Mouse (Mus musculus): Measurements from ENCODE around the gene Pdgfb. TPM values are rescaled to one million over a fixed set of nuclear protein-coding genes. Genes with fewer than 3 reads are reported as not detected.

Gene Pdgfb
- polyA plus RNA-seq, 1 experiment from 2014 or later, result 2.5 TPM

DNA sequence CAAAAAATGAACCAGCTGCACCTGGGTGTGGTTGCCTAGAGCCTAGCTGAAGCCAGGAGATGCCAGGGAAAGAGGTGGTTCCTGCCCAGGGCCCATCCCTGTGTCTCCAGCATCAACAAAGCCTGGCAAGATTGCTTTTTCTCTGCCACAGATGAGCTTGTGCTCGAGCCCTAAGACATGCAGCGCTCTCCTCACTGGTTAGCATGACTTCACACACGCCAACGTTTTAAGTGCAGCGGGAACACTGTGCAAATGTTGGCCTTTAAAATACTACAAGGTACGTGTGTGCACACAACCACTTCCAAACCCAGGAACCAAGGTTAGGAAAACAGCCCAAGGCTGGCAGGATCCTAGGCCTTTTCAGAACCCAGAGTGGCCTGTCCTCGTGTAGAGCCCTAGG lies 4.4 kb upstream of the Pdgfb start:
- ATAC-seq (replicated peaks; ENCODE audit: insufficient number of reproducible peaks, low FRiP score, low TSS enrichment, low read depth), result no peak
- peaks cover 2% of the 10 kb centered on the region; the same call in 1 of the 2 replicates for H3K4me1 ChIP-seq (ENCODE audit: control insufficient read depth, insufficient read depth, low read length)
- H3K27ac ChIP-seq (replicated peaks; ENCODE audit: low read depth, low read length), result no peak overlapping the region
- H3K9me3 ChIP-seq (replicated peaks; ENCODE audit: control insufficient read depth, low read length), result no peaks in the 10 kb centered on the region
- no peak for DNase-seq (ENCODE audit: low spot score)
- no peak overlapping the region for H3K9ac ChIP-seq (replicated peaks; ENCODE audit: low read length)
- no peaks in the 10 kb centered on the region for H3K36me3 ChIP-seq (replicated peaks; ENCODE audit: control insufficient read depth, insufficient read depth, low read depth, low read length)
- no peak overlapping the region for H3K4me3 ChIP-seq (ENCODE audit: low read depth, low read length)
- peaks cover 25% of the 10 kb centered on the region for H3K27me3 ChIP-seq (ENCODE audit: control insufficient read depth, insufficient read depth, low read length)
- WGBS, result 65% methylated on average over 7 of the region's 7 CpGs
- no peak overlapping the region for H3K4me2 ChIP-seq (ENCODE audit: low read depth, low read length)

DNA sequence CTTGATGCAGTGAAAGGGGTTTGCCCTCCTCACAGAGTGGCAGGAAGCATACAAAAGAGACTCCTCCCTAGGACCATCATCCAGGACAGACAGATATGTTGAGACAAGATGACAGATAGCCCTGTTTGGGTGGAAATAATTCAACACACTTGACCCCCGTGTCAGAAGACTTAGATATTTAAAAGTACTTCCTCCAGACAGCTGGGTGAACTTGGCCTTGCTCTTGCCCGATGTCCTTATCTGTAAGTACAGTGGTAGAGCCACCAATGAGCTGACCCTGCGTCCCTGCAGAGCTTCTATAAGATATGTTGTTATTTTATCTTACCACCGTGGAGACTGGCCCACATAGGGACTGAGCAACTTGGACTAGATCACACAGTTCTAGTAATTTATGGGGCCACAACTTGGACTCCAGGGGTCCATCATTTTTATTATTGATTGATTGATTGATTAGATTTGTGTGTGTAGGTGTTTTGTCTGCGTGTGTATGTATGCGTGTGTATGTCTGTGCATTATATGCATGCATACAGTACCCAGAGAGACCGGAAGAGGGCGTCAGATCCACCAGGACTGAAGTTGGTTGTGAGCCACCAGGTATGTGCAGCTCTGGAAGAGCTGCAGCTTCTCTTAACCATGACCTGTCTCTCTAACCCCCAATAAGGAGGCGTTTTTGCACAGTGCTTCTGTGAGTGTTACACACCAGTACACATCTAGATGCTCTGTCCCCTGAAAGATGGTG lies 2.0 kb upstream of the Pdgfb start:
- DNase-seq (ENCODE audit: low spot score) (no peak), ATAC-seq (replicated peaks; ENCODE audit: insufficient number of reproducible peaks, low FRiP score, low TSS enrichment, low read depth) (no peak)
- no peak overlapping the region for H3K9ac ChIP-seq (replicated peaks; ENCODE audit: low read length)
- no peak overlapping the region for H3K27ac ChIP-seq (replicated peaks; ENCODE audit: low read depth, low read length)
- no peaks in the 10 kb centered on the region for H3K36me3 ChIP-seq (replicated peaks; ENCODE audit: control insufficient read depth, insufficient read depth, low read depth, low read length)
- peaks cover 50% of the 10 kb centered on the region for H3K27me3 ChIP-seq (ENCODE audit: control insufficient read depth, insufficient read depth, low read length)
- H3K9me3 ChIP-seq (replicated peaks; ENCODE audit: control insufficient read depth, low read length), result no peaks in the 10 kb centered on the region
- H3K4me1 ChIP-seq (ENCODE audit: control insufficient read depth, insufficient read depth, low read length), result peaks cover 9% of the 10 kb centered on the region; the same call in 1 of the 2 replicates
- WGBS, result 88% methylated on average over 9 of the region's 9 CpGs
- H3K4me2 ChIP-seq (ENCODE audit: low read depth, low read length), result no peak overlapping the region
- no peak overlapping the region for H3K4me3 ChIP-seq (ENCODE audit: low read depth, low read length)

DNA sequence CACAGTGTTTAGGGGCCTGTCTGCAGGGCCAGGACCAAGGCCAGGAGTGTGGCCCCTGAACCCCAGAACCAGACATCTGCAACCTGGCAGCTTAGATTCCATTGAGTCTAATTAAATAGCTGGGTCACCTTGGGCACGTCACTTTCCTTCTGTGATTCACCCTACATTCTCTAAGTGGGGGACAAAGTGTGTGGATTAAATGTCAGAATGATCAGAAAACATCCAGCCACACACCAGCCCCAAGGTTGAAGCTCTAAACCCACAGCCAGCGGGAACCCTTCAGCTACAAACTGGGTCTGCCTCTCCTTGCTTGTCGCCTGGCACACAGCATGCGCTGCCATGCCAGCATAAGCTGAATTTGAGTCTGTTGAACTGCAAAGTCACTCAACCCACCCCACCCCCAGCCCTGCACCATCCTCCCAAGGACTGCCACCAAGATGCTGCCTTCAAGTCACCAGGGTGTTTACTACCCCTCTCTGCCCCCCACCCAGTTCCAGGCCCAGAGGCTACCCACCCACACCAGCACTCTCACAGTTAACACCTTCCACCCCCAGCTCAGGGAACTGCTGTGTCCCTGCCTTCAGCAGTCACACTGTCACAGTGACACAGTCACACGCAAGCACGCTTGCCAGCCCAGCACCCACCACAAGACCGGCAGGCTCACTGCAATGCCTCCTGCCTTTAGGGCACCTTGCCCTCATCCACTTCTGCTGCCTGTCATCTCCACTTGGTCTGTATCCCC lies 605 bp upstream of the Pdgfb start:
- Histone ChIP-seq H3K9ac (replicated peaks; ENCODE audit: low read length) (no peak overlapping the region), H3K4me2 (ENCODE audit: low read depth, low read length) (no peak overlapping the region), H3K4me1 (ENCODE audit: control insufficient read depth, insufficient read depth, low read length) (peaks cover 9% of the 10 kb centered on the region; the same call in 1 of the 2 replicates), H3K27me3 (ENCODE audit: control insufficient read depth, insufficient read depth, low read length) (peaks cover 61% of the 10 kb centered on the region), H3K9me3 (replicated peaks; ENCODE audit: control insufficient read depth, low read length) (no peaks in the 10 kb centered on the region), H3K36me3 (replicated peaks; ENCODE audit: control insufficient read depth, insufficient read depth, low read depth, low read length) (no peaks in the 10 kb centered on the region), H3K4me3 (ENCODE audit: low read depth, low read length) (no peak overlapping the region), H3K27ac (replicated peaks; ENCODE audit: low read depth, low read length) (no peak overlapping the region)
- ATAC-seq (replicated peaks; ENCODE audit: insufficient number of reproducible peaks, low FRiP score, low TSS enrichment, low read depth), result no peak
- no peak for DNase-seq (ENCODE audit: low spot score)
- 61% methylated on average over 7 of the region's 7 CpGs for WGBS

DNA sequence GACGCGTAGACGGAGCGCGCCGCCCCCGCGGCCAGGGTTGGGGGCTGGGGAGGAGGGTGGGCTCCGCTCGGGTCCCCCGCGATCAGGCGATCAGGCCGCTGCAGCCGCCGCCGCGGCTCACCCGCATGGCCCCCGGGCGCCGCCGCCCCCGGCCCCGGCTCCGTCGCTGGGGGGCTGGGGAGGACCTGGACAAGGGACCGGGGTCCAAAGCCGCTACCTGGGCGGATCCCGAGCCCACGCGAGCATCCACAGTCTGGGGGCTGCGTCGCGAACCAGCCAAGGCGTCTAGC lies 801 bp downstream of the Pdgfb start:
- H3K9me3 ChIP-seq (replicated peaks; ENCODE audit: control insufficient read depth, low read length), result no peaks in the 10 kb centered on the region
- peaks cover 62% of the 10 kb centered on the region for H3K27me3 ChIP-seq (ENCODE audit: control insufficient read depth, insufficient read depth, low read length)
- WGBS, result under 1% methylated on average over 25 of the region's 37 CpGs
- ATAC-seq (replicated peaks; ENCODE audit: insufficient number of reproducible peaks, low FRiP score, low TSS enrichment, low read depth), result no peak
- H3K4me3 ChIP-seq (ENCODE audit: low read depth, low read length), result peak overlapping the region; percentile 58
- peak overlapping the region; percentile 39 for H3K9ac ChIP-seq (replicated peaks; ENCODE audit: low read length)
- H3K4me1 ChIP-seq (ENCODE audit: control insufficient read depth, insufficient read depth, low read length), result peaks cover 9% of the 10 kb centered on the region; the same call in 1 of the 2 replicates
- H3K4me2 ChIP-seq (ENCODE audit: low read depth, low read length), result peak overlapping the region; percentile 84
- no peaks in the 10 kb centered on the region for H3K36me3 ChIP-seq (replicated peaks; ENCODE audit: control insufficient read depth, insufficient read depth, low read depth, low read length)
- no peak for DNase-seq (ENCODE audit: low spot score)
- no peak overlapping the region for H3K27ac ChIP-seq (replicated peaks; ENCODE audit: low read depth, low read length)

DNA sequence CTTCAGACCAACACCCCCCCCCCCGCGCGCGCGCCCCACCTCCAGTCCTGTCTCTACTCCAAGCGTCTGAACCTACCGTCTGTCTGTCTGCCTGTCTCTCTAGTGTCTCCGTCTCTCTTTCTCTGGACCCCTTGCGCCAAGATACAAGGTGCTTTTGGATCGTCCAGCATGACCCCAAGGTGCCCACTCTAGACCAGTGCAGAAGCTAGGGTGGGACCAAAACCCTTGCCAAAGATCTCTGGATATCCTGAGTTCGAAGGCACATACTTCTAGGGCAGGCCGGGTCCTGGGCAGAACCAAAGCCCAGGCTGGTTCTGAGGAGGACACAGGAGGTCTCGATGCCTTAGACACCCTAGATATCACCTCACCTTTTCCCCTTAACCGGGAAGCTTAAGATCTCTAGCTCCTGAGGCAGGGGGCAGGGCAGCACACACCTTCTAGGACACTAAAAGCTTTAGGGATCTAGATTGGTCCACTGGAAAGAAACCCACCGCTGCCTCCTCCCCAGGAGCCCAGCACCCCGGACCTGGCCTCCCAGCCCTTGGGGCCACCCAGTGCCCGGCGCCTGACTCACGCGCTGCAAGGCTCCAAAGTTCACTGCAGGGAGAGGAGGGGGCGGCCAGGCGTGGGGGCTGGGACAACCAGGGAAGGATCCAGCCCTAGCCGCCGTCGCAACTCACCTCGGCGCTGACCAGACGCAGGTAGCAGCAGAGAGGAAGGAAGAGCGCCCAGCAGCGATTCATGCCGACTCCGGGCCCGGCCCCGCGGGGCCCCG lies 1.3 kb downstream of the Pdgfb start:
- ATAC-seq (replicated peaks; ENCODE audit: insufficient number of reproducible peaks, low FRiP score, low TSS enrichment, low read depth) (no peak), DNase-seq (ENCODE audit: low spot score) (no peak)
- no peak overlapping the region for H3K27ac ChIP-seq (replicated peaks; ENCODE audit: low read depth, low read length)
- peaks cover 62% of the 10 kb centered on the region for H3K27me3 ChIP-seq (ENCODE audit: control insufficient read depth, insufficient read depth, low read length)
- peak overlapping the region; percentile 98 for H3K4me2 ChIP-seq (ENCODE audit: low read depth, low read length)
- H3K9me3 ChIP-seq (replicated peaks; ENCODE audit: control insufficient read depth, low read length), result no peaks in the 10 kb centered on the region
- H3K9ac ChIP-seq (replicated peaks; ENCODE audit: low read length), result peak overlapping the region; percentile 72
- peak overlapping the region; percentile 58 for H3K4me3 ChIP-seq (ENCODE audit: low read depth, low read length)
- H3K36me3 ChIP-seq (replicated peaks; ENCODE audit: control insufficient read depth, insufficient read depth, low read depth, low read length), result no peaks in the 10 kb centered on the region
- 3% methylated on average over 34 of the region's 36 CpGs for WGBS
- peaks cover 9% of the 10 kb centered on the region; the same call in 1 of the 2 replicates for H3K4me1 ChIP-seq (ENCODE audit: control insufficient read depth, insufficient read depth, low read length)

DNA sequence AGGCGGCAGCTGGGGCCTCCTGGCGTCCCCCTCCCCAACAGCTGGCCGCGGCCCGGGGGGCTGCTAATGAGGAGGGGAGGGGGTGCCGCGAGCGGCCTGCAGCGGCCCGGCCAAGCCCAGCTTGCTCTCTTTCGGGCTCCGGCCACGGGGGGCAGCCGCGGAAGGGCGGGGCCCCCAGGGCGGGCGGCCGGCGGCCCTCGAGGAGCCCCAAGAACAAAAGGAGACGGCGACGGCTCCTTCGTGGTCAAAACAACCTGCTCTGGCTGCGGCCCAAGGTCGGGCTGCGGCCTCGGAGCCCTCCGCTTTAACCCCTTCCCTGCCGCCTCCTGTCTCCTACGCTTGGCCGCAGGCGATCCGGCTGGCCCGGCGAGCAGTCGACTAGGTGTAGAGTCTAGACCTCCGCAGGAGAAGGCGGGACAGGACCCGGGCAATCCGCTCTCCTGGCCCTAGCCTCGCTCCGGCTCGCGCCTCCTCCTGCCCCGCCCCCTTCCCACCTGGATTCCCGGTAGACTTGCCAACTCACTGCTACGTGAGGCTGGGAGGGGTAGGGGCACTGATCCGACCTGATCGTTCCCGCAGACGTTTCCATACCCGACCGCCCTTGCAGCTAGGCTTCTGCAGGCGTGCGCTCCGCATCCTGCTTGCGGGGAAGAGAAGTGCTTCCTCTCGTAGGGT lies 2.1 kb downstream of the Pdgfb start:
- H3K4me2 ChIP-seq (ENCODE audit: low read depth, low read length), result peak overlapping the region; percentile 98
- peaks cover 62% of the 10 kb centered on the region for H3K27me3 ChIP-seq (ENCODE audit: control insufficient read depth, insufficient read depth, low read length)
- H3K4me3 ChIP-seq (ENCODE audit: low read depth, low read length), result peak overlapping the region; percentile 58
- no peaks in the 10 kb centered on the region for H3K36me3 ChIP-seq (replicated peaks; ENCODE audit: control insufficient read depth, insufficient read depth, low read depth, low read length)
- ATAC-seq (replicated peaks; ENCODE audit: insufficient number of reproducible peaks, low FRiP score, low TSS enrichment, low read depth) (peak; percentile 77), DNase-seq (ENCODE audit: low spot score) (peak; percentile 61)
- WGBS, result under 1% methylated on average over 52 of the region's 60 CpGs
- peak overlapping the region; percentile 13; the same call in 1 of the 2 replicates for H3K27ac ChIP-seq (replicated peaks; ENCODE audit: low read depth, low read length)
- no peaks in the 10 kb centered on the region for H3K9me3 ChIP-seq (replicated peaks; ENCODE audit: control insufficient read depth, low read length)
- peaks cover 9% of the 10 kb centered on the region; the same call in 1 of the 2 replicates for H3K4me1 ChIP-seq (ENCODE audit: control insufficient read depth, insufficient read depth, low read length)
- H3K9ac ChIP-seq (replicated peaks; ENCODE audit: low read length), result peak overlapping the region; percentile 72

DNA sequence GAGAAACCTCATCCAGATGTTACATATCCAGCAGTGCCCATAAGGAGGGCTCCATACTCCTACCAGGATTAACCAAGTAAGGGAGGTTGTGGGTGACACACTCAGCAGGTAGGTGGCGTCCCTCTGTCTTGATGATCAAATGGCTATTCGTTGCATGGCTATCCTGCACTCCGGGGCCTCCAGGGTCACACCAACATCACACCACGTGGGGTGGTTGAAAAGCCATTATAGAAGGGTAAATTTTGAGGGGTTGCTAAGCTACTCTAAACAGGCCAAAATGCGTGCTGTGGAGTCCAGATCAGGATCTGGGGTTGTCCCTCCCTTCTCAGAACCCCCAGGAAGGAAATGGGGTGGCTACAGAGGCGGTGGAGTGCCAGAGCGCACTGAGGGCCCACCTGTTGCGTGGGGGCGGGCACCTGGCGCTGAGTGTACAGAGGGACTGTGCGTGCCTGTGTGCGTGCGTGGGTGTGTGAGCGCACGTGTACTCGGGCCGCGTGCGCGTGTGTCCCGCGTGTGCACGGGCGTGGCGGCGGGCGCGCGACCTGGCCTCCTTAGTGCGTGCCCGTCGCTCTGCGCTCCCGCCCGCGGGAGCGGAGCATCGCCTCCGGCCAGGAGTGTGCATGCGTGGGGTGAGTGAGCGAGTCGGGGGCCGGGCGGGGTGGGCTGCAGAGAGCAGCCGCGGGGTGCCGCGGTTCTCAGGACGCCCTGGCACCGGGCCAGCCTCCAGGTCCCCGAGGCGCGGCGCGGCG lies 2.8 kb downstream of the Pdgfb start:
- Histone ChIP-seq H3K4me3 (ENCODE audit: low read depth, low read length) (peak overlapping the region; percentile 58), H3K27me3 (ENCODE audit: control insufficient read depth, insufficient read depth, low read length) (peaks cover 62% of the 10 kb centered on the region), H3K4me1 (ENCODE audit: control insufficient read depth, insufficient read depth, low read length) (peaks cover 9% of the 10 kb centered on the region; the same call in 1 of the 2 replicates), H3K36me3 (replicated peaks; ENCODE audit: control insufficient read depth, insufficient read depth, low read depth, low read length) (no peaks in the 10 kb centered on the region), H3K4me2 (ENCODE audit: low read depth, low read length) (peak overlapping the region; percentile 98), H3K9me3 (replicated peaks; ENCODE audit: control insufficient read depth, low read length) (no peaks in the 10 kb centered on the region), H3K27ac (replicated peaks; ENCODE audit: low read depth, low read length) (peak overlapping the region; percentile 13; the same call in 1 of the 2 replicates), H3K9ac (replicated peaks; ENCODE audit: low read length) (peak overlapping the region; percentile 72)
- 1% methylated on average over 36 of the region's 56 CpGs for WGBS
- peak; percentile 29 for DNase-seq (ENCODE audit: low spot score)
- ATAC-seq (replicated peaks; ENCODE audit: insufficient number of reproducible peaks, low FRiP score, low TSS enrichment, low read depth), result no peak
